Mouse (Mus musculus): ENCODE results near the gene Eps8l3. TPM values are rescaled to one million over a fixed set of nuclear protein-coding genes. Genes with fewer than 3 reads are reported as not detected.

Gene Eps8l3
- polyA plus RNA-seq, 1 experiment: not detected

DNA sequence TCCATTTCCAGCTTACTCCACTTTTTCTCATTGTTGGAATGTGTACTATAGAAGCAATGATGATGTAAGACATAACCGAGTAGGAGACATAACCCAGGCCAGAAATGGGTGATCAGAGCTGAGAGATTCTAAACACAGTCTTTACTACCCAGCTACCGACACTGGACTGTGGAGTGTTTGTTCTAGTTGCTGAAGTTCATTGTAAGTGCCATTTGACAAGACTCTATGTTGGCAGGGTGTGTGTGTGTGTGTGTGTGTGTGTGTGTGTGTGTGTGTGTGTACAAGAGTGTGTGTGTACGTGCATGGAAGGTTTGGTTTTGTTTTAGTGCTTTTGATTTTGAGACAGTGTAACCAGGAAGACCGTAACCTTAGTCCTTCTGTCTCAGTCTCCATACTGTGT lies 52.7 kb downstream of the Eps8l3 start:
- H3K79me2 ChIP-seq (ENCODE audit: control insufficient read depth, insufficient read depth): no peaks in the 10 kb centered on the region
- peaks cover 12% of the 10 kb centered on the region for H3K27me3 ChIP-seq (ENCODE audit: control insufficient read depth, insufficient read depth, insufficient read length)
- H3ac ChIP-seq (ENCODE audit: control insufficient read depth, insufficient read length): no peak overlapping the region
- no peak overlapping the region for H3K4me2 ChIP-seq (ENCODE audit: low read depth)
- no peak for TF ChIP-seq CEBPB (IDR thresholded peaks at IDR 0.05; ENCODE audit: insufficient read depth, poor library complexity, severe bottlenecking)
- no peak for TF ChIP-seq MYOD1 (IDR thresholded peaks at IDR 0.05; ENCODE audit: control insufficient read depth in 1 of 3, insufficient read length in 2 of 3, low read depth in 2 of 3)
- no peak for TF ChIP-seq SRF (IDR thresholded peaks at IDR 0.05; ENCODE audit: control insufficient read depth, insufficient read length, low read depth)
- no peak for TF ChIP-seq MYOG (IDR thresholded peaks at IDR 0.05; ENCODE audit: control insufficient read depth in 1 of 3, insufficient read depth in 1 of 3, insufficient read length in 2 of 3, low read depth in 2 of 3)
- TF ChIP-seq MAX (IDR thresholded peaks at IDR 0.05; ENCODE audit: low read depth): no peak
- no peak for TF ChIP-seq POLR2A (IDR thresholded peaks at IDR 0.05; ENCODE audit: insufficient read length, low read depth)
- TF ChIP-seq REST (IDR thresholded peaks at IDR 0.05; ENCODE audit: insufficient read depth, insufficient read length): no peak
- TF ChIP-seq POLR2AphosphoS2 (IDR thresholded peaks at IDR 0.05; ENCODE audit: insufficient read length, low read depth): no peak
- TF ChIP-seq TCF12 (IDR thresholded peaks at IDR 0.05; ENCODE audit: insufficient read depth, poor library complexity, severe bottlenecking): no peak
- TF ChIP-seq E2F4 (IDR thresholded peaks at IDR 0.05; ENCODE audit: insufficient read depth): no peak
- no peak for TF ChIP-seq USF1 (IDR thresholded peaks at IDR 0.05; ENCODE audit: low read depth)
- TF ChIP-seq TCF3 (IDR thresholded peaks at IDR 0.05; ENCODE audit: insufficient read length, low read depth): no peak
- no peaks in the 10 kb centered on the region for H3K36me3 ChIP-seq (ENCODE audit: control insufficient read depth, insufficient read depth)
- no peak overlapping the region for H3K4me3 ChIP-seq

GRCm38 (mm10) chr3:107931134-107931533 lies 54.1 kb downstream of the Eps8l3 start:
- Histone ChIP-seq H3K4me3 (no peak overlapping the region), H3K36me3 (ENCODE audit: control insufficient read depth, insufficient read depth) (no peaks in the 10 kb centered on the region), H3K79me2 (ENCODE audit: control insufficient read depth, insufficient read depth) (no peaks in the 10 kb centered on the region), H3K27me3 (ENCODE audit: control insufficient read depth, insufficient read depth, insufficient read length) (peaks cover 8% of the 10 kb centered on the region), H3ac (ENCODE audit: control insufficient read depth, insufficient read length) (no peak overlapping the region), H3K4me2 (ENCODE audit: low read depth) (peak overlapping the region; percentile 71)
- TF ChIP-seq CEBPB (IDR thresholded peaks at IDR 0.05; ENCODE audit: insufficient read depth, poor library complexity, severe bottlenecking) (no peak), POLR2AphosphoS2 (IDR thresholded peaks at IDR 0.05; ENCODE audit: insufficient read length, low read depth) (no peak), TCF3 (IDR thresholded peaks at IDR 0.05; ENCODE audit: insufficient read length, low read depth) (no peak), POLR2A (IDR thresholded peaks at IDR 0.05; ENCODE audit: insufficient read length, low read depth) (no peak), REST (IDR thresholded peaks at IDR 0.05; ENCODE audit: insufficient read depth, insufficient read length) (no peak), SRF (IDR thresholded peaks at IDR 0.05; ENCODE audit: control insufficient read depth, insufficient read length, low read depth) (no peak), E2F4 (IDR thresholded peaks at IDR 0.05; ENCODE audit: insufficient read depth) (no peak), MAX (IDR thresholded peaks at IDR 0.05; ENCODE audit: low read depth) (no peak), MYOD1 (IDR thresholded peaks at IDR 0.05; ENCODE audit: control insufficient read depth in 1 of 3, insufficient read length in 2 of 3, low read depth in 2 of 3) (no peak), TCF12 (IDR thresholded peaks at IDR 0.05; ENCODE audit: insufficient read depth, poor library complexity, severe bottlenecking) (no peak), MYOG (IDR thresholded peaks at IDR 0.05; ENCODE audit: control insufficient read depth in 1 of 3, insufficient read depth in 1 of 3, insufficient read length in 2 of 3, low read depth in 2 of 3) (no peak), USF1 (IDR thresholded peaks at IDR 0.05; ENCODE audit: low read depth) (no peak)

- no peak within 1 kb of the TSS for H3K4me3 ChIP-seq
- no peaks in the 10 kb centered on the region for H3K36me3 ChIP-seq (ENCODE audit: control insufficient read depth, insufficient read depth)
- H3K4me2 ChIP-seq (ENCODE audit: low read depth): peak within 1 kb of the TSS; percentile 71
- TF ChIP-seq USF1 (IDR thresholded peaks at IDR 0.05; ENCODE audit: low read depth) (no peak), CEBPB (IDR thresholded peaks at IDR 0.05; ENCODE audit: insufficient read depth, poor library complexity, severe bottlenecking) (no peak), TCF3 (IDR thresholded peaks at IDR 0.05; ENCODE audit: insufficient read length, low read depth) (no peak), MYOD1 (IDR thresholded peaks at IDR 0.05; ENCODE audit: control insufficient read depth in 1 of 3, insufficient read length in 2 of 3, low read depth in 2 of 3) (no peak), POLR2A (IDR thresholded peaks at IDR 0.05; ENCODE audit: insufficient read length, low read depth) (no peak), REST (IDR thresholded peaks at IDR 0.05; ENCODE audit: insufficient read depth, insufficient read length) (no peak), POLR2AphosphoS2 (IDR thresholded peaks at IDR 0.05; ENCODE audit: insufficient read length, low read depth) (no peak), MAX (IDR thresholded peaks at IDR 0.05; ENCODE audit: low read depth) (no peak), MYOG (IDR thresholded peaks at IDR 0.05; ENCODE audit: control insufficient read depth in 1 of 3, insufficient read depth in 1 of 3, insufficient read length in 2 of 3, low read depth in 2 of 3) (no peak), SRF (IDR thresholded peaks at IDR 0.05; ENCODE audit: control insufficient read depth, insufficient read length, low read depth) (no peak), E2F4 (IDR thresholded peaks at IDR 0.05; ENCODE audit: insufficient read depth) (no peak), TCF12 (IDR thresholded peaks at IDR 0.05; ENCODE audit: insufficient read depth, poor library complexity, severe bottlenecking) (no peak)
- no peaks in the 10 kb centered on the region for H3K79me2 ChIP-seq (ENCODE audit: control insufficient read depth, insufficient read depth)
- peaks cover 5% of the 10 kb centered on the region for H3K27me3 ChIP-seq (ENCODE audit: control insufficient read depth, insufficient read depth, insufficient read length)
- no peak within 1 kb of the TSS for H3ac ChIP-seq (ENCODE audit: control insufficient read depth, insufficient read length)
Measured at GRCm38 (mm10) chr3:107931670-107932069, 54.6 kb downstream of the Eps8l3 start, which contains the start of gene Gstm7. Gene Gstm7 (minus strand): TSS chr3:107931817.

GRCm38 (mm10) chr3:107932128-107932527 lies 55.1 kb downstream of the Eps8l3 start:
- no peaks in the 10 kb centered on the region for H3K36me3 ChIP-seq (ENCODE audit: control insufficient read depth, insufficient read depth)
- H3K79me2 ChIP-seq (ENCODE audit: control insufficient read depth, insufficient read depth): no peaks in the 10 kb centered on the region
- no peak for TF ChIP-seq USF1 (IDR thresholded peaks at IDR 0.05; ENCODE audit: low read depth)
- no peak for TF ChIP-seq TCF3 (IDR thresholded peaks at IDR 0.05; ENCODE audit: insufficient read length, low read depth)
- no peak for TF ChIP-seq POLR2AphosphoS2 (IDR thresholded peaks at IDR 0.05; ENCODE audit: insufficient read length, low read depth)
- TF ChIP-seq MYOG (IDR thresholded peaks at IDR 0.05; ENCODE audit: control insufficient read depth in 1 of 3, insufficient read depth in 1 of 3, insufficient read length in 2 of 3, low read depth in 2 of 3): no peak
- TF ChIP-seq CEBPB (IDR thresholded peaks at IDR 0.05; ENCODE audit: insufficient read depth, poor library complexity, severe bottlenecking): no peak
- TF ChIP-seq E2F4 (IDR thresholded peaks at IDR 0.05; ENCODE audit: insufficient read depth): no peak
- TF ChIP-seq TCF12 (IDR thresholded peaks at IDR 0.05; ENCODE audit: insufficient read depth, poor library complexity, severe bottlenecking): no peak
- TF ChIP-seq MYOD1 (IDR thresholded peaks at IDR 0.05; ENCODE audit: control insufficient read depth in 1 of 3, insufficient read length in 2 of 3, low read depth in 2 of 3): no peak
- TF ChIP-seq SRF (IDR thresholded peaks at IDR 0.05; ENCODE audit: control insufficient read depth, insufficient read length, low read depth): no peak
- no peak for TF ChIP-seq POLR2A (IDR thresholded peaks at IDR 0.05; ENCODE audit: insufficient read length, low read depth)
- no peak for TF ChIP-seq REST (IDR thresholded peaks at IDR 0.05; ENCODE audit: insufficient read depth, insufficient read length)
- no peak for TF ChIP-seq MAX (IDR thresholded peaks at IDR 0.05; ENCODE audit: low read depth)
- peaks cover 5% of the 10 kb centered on the region for H3K27me3 ChIP-seq (ENCODE audit: control insufficient read depth, insufficient read depth, insufficient read length)
- H3K4me2 ChIP-seq (ENCODE audit: low read depth): peak overlapping the region; percentile 71
- no peak overlapping the region for H3K4me3 ChIP-seq
- no peak overlapping the region for H3ac ChIP-seq (ENCODE audit: control insufficient read depth, insufficient read length)
